Mouse (Mus musculus): Measurements from ENCODE around the gene Icosl.
"Not testable (repeated sequence)": the region's sequence is repeated elsewhere in the genome, so short reads cannot be mapped to it uniquely, and the experiment has no call there.

Gene Icosl

DNA sequence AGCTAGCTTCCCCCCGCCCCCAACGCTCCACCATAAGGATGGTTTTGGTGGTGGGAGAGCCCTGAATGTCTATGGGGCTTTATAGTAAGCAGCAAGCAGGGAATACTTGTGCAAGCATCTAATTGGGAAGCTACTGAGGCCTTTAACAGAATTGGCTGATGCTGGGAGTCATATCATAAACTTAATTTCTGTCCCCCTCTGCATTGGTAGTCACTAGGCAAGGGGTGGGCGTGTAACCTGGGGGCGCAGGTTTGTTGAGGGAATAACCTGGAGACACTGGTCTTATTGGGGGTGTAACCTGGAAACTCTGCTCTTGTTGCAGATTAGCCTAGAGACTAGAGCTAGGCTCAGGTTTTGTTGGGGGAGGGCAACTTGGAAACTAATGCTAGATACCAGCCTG lies 50.3 kb downstream of the Icosl start:
- no peak for DNase-seq

GRCm38 (mm10) chr10:78124137-78124536 lies 55.0 kb downstream of the Icosl start:
- DNase-seq = peak; percentile 50 to 63

DNA sequence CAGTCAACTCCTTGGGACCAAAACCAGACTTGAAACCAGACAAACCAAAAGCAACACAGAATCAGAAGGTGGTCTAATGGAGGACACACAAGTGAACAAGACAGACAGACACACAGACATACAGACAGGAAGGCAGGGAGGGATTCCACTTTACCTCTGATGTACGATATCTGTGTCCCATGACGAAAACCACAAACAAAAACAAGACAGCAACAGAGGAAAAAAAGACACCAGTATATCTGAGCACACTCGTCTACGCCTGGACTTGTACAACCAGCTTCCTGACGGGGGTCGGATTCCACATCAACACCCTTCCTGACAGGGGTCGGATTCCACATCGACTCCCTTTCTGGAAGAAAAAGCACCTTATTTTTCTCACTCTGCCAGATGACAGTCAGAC lies 56.0 kb downstream of the Icosl start:
- not testable (repeated sequence) for DNase-seq

DNA sequence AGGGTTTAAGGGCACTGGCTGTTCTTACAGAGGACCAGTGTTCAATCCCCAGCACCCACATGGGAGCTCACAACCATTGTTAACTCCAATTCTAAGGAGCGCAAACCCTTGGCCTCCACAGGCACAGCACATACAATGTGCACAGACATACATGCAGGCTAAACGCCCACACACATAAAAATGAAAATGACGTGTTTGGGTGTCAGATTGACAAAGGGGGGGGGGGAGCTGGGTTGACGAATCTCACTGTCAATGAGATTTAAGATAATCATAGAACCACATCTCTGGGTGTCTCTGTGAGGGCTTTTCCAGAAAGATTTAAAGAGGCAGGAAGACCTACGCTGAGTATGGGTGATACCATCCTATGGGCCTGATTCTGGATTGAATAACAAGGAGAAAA lies 57.2 kb downstream of the Icosl start:
- DNase-seq = no peak

GRCm38 (mm10) chr10:78127046-78127870 lies 58.2 kb downstream of the Icosl start:
- peak in 1 of 2 experiments; percentile 21 for DNase-seq

DNA sequence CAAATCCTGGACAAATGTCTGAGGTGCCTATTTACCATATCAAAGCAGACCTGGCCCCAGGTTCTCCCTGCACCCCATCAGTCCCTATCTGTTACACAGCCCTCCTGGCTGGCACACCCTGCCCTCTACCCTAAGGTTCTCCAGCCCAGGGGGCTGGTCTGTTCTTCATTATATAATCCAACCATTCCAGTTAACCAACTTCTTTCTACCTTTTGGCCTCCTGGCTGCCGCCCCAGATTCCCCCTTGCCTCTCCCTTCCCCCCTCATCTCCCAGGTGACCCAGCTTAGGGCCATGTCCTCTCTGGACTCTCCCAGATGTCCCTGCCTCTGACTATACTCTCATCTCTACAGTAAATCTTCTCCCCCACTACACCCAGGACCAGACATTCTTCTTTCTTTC lies 58.8 kb downstream of the Icosl start:
- DNase-seq = peak in 1 of 2 experiments; percentile 12

DNA sequence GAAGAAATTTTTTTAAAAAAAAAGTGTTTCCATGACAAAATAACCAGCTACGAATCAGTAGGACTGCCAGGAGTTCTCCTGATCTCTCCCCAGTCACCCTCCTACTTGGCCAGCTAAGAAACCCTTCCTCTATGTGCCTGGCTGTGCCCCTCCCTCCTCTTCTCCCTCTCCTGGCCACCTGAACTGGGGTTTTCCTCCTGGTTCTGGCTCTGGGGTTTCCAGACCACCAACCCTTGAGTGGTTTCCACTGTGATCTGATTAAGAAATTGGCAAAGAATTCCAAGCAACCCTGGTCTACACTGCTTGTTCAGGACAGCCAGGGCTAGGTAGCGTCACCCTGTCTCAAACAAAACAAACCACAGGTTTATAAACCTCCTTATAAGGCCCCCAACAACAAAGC lies 59.5 kb downstream of the Icosl start:
- no peak for DNase-seq

DNA sequence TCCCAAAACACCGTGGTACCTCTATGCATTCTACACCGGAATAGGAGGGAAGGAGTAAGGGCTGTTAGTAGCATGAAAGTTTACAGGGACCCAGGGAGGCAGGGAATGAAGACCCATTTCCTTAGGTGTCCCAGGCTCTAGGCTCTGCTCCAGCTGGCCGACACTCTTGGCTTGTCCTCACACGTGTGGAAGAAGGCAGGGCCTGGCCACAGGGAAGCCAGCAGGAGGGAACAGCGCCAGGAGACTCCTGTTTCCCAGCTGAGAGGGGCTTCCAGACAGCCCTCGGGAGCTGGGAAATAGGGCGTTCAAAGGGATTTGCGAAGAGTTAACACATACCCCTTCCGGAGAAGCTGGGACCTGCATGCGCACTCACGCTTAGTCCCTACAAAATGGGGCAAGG lies 60.3 kb downstream of the Icosl start:
- peak; percentile 76 to 86 for DNase-seq

DNA sequence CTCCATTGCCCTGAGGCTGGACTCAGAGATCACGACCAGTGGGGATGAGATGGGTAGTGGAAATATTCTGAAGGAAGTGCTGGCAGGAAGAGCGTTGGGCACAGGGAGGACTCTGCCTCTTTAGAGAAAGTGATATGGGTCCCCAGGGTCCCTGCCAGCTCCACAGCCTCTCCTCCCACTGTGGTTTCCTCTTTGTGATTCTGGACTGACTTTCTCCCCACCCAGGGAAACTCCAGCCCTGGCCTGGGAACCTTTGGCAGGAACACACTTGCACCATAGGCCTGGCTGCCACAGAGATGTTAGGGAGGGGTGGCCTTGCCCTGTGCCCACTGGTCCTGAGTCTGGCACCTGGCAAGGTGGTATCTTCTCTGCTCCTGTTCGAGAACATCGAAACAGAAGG lies 60.9 kb downstream of the Icosl start:
- no peak for DNase-seq
